Comparison of ENCODE assay signal across 9 mouse cellular contexts in genomic region chr1:83717056-83717455, GRCm38 (mm10).
DNase-seq lines count a peak whose midpoint lies in the region; ATAC-seq lines count a peak whose summit lies in the region.
"Had no signal": no experiment of that assay in that cellular context is flagged by ENCODE, and none has a peak within 500 bp of the region (broad histone marks: within the 10 kb centered on the region; RNA-seq: fewer than 3 reads in every experiment).

No protein-coding gene starts in this region.

- H3K9me3 ChIP-seq in forebrain, embryonic 13.5 days (replicated peaks): no peaks in the 10 kb centered on the region
- no peaks in the 10 kb centered on the region for H3K9me3 ChIP-seq in forebrain, embryonic 11.5 days (ENCODE audit: control insufficient read depth, low read length)
- no peaks in the 10 kb centered on the region for H3K9me3 ChIP-seq in midbrain, embryonic 11.5 days (ENCODE audit: control insufficient read depth, low read length)
- no peaks in the 10 kb centered on the region for H3K9me3 ChIP-seq in midbrain, embryonic 10.5 days (replicated peaks)
- H3K9me3 ChIP-seq: lung, embryonic 15.5 days had no signal

- H3K4me3 ChIP-seq in forebrain, embryonic 13.5 days: no peak overlapping the region
- H3K4me3 ChIP-seq in forebrain, embryonic 11.5 days (ENCODE audit: low read depth, low read length): no peak overlapping the region
- no peak overlapping the region for H3K4me3 ChIP-seq in midbrain, embryonic 11.5 days (ENCODE audit: low read depth, low read length)
- H3K4me3 ChIP-seq in midbrain, embryonic 10.5 days: no peak overlapping the region
- H3K4me3 ChIP-seq: lung, embryonic 15.5 days had no signal

- peak; percentile 70; the same call in 1 of the 2 replicates for ATAC-seq in forebrain, embryonic 13.5 days
- ATAC-seq in forebrain, embryonic 11.5 days (replicated peaks; ENCODE audit: low FRiP score): no peak
- 0 out of 2 replicates have a peak, but pooled peaks have one; percentile 58 for ATAC-seq in midbrain, embryonic 11.5 days (ENCODE audit: low FRiP score)

- 0% methylated on average over 1 of the region's 1 CpGs for WGBS in forebrain, embryonic 13.5 days
- 0% methylated on average over 1 of the region's 1 CpGs for WGBS in forebrain, embryonic 11.5 days
- WGBS in midbrain, embryonic 11.5 days: 6% methylated on average over 1 of the region's 1 CpGs
- 0% methylated on average over 1 of the region's 1 CpGs for WGBS in midbrain, embryonic 10.5 days

- H3K4me2 ChIP-seq in forebrain, embryonic 13.5 days: no peak overlapping the region
- H3K4me2 ChIP-seq in forebrain, embryonic 11.5 days (ENCODE audit: low read depth, low read length, severe bottlenecking): no peak overlapping the region
- H3K4me2 ChIP-seq in midbrain, embryonic 11.5 days: no peak overlapping the region
- H3K4me2 ChIP-seq: lung, embryonic 15.5 days had no signal

- H3K4me1 ChIP-seq in forebrain, embryonic 13.5 days: no peaks in the 10 kb centered on the region
- no peaks in the 10 kb centered on the region for H3K4me1 ChIP-seq in forebrain, embryonic 11.5 days (replicated peaks; ENCODE audit: control insufficient read depth, insufficient read depth, low read length)
- no peaks in the 10 kb centered on the region for H3K4me1 ChIP-seq in midbrain, embryonic 11.5 days (ENCODE audit: control insufficient read depth, insufficient read depth, low read length)
- no peaks in the 10 kb centered on the region for H3K4me1 ChIP-seq in midbrain, embryonic 10.5 days
- H3K4me1 ChIP-seq: lung, embryonic 15.5 days had no signal

- no peak overlapping the region for H3K27ac ChIP-seq in forebrain, embryonic 13.5 days
- H3K27ac ChIP-seq in forebrain, embryonic 11.5 days (ENCODE audit: low read depth, low read length): no peak overlapping the region
- no peak overlapping the region for H3K27ac ChIP-seq in midbrain, embryonic 11.5 days (ENCODE audit: low read depth, low read length)
- no peak overlapping the region for H3K27ac ChIP-seq in midbrain, embryonic 10.5 days (replicated peaks)
- H3K27ac ChIP-seq: lung, embryonic 15.5 days had no signal

- H3K36me3 ChIP-seq in forebrain, embryonic 13.5 days (ENCODE audit: poor library complexity, severe bottlenecking): no peaks in the 10 kb centered on the region
- no peaks in the 10 kb centered on the region for H3K36me3 ChIP-seq in forebrain, embryonic 11.5 days (ENCODE audit: control insufficient read depth, insufficient read depth, low read length)
- H3K36me3 ChIP-seq in midbrain, embryonic 11.5 days (ENCODE audit: control insufficient read depth, insufficient read depth, low read length): no peaks in the 10 kb centered on the region
- no peaks in the 10 kb centered on the region for H3K36me3 ChIP-seq in midbrain, embryonic 10.5 days
- H3K36me3 ChIP-seq: lung, embryonic 15.5 days had no signal

- no peak overlapping the region for H3K9ac ChIP-seq in forebrain, embryonic 13.5 days
- no peak overlapping the region for H3K9ac ChIP-seq in forebrain, embryonic 11.5 days (ENCODE audit: low read length)
- no peak overlapping the region for H3K9ac ChIP-seq in midbrain, embryonic 11.5 days (ENCODE audit: low read length)
- H3K9ac ChIP-seq: lung, embryonic 15.5 days had no signal

- DNase-seq in forebrain, embryonic 11.5 days (ENCODE audit: low spot score): no peak
- no peak for DNase-seq in midbrain, embryonic 11.5 days (ENCODE audit: low spot score, missing footprints)
- DNase-seq in midbrain, embryonic 10.5 days (ENCODE audit: low spot score): no peak
- peak; percentile 78 for DNase-seq in embryo, embryonic 10 days (ENCODE audit: low spot score)
- DNase-seq in layer of hippocampus, postnatal 14 days (ENCODE audit: low spot score in 2 of 2): peak; percentile 51 to 87
- peak; percentile 33 for DNase-seq in right cerebral cortex, postnatal 14 days
- no peak for DNase-seq in thymus, postnatal 0 days (ENCODE audit: low spot score)

- H3K27me3 ChIP-seq in forebrain, embryonic 13.5 days: no peaks in the 10 kb centered on the region
- H3K27me3 ChIP-seq in forebrain, embryonic 11.5 days (ENCODE audit: control insufficient read depth, insufficient read depth, low read length): no peaks in the 10 kb centered on the region
- H3K27me3 ChIP-seq in midbrain, embryonic 11.5 days (ENCODE audit: control insufficient read depth, insufficient read depth, low read length): no peaks in the 10 kb centered on the region
- H3K27me3 ChIP-seq in midbrain, embryonic 10.5 days (ENCODE audit: low read depth, poor library complexity, severe bottlenecking): no peaks in the 10 kb centered on the region
- H3K27me3 ChIP-seq: lung, embryonic 15.5 days had no signal

Comparison
In these comparisons a context has a peak if more than half of its experiments do, and no peak if none do; other contexts are left out.
1. DNase-seq: peak in embryo, embryonic 10 days (single experiment), layer of hippocampus, postnatal 14 days (2 of 2) and right cerebral cortex, postnatal 14 days (single experiment); none in forebrain, embryonic 11.5 days (single experiment), midbrain, embryonic 11.5 days (single experiment), midbrain, embryonic 10.5 days (single experiment) and thymus, postnatal 0 days (single experiment).